Mouse (Mus musculus): ENCODE data around the gene Cgrrf1. TPM values are rescaled to one million over a fixed set of nuclear protein-coding genes. Genes with fewer than 3 reads are reported as not detected.

The Cgrrf1 gene
- polyA plus RNA-seq, 1 experiment from 2014 or later = 35.2 TPM

DNA sequence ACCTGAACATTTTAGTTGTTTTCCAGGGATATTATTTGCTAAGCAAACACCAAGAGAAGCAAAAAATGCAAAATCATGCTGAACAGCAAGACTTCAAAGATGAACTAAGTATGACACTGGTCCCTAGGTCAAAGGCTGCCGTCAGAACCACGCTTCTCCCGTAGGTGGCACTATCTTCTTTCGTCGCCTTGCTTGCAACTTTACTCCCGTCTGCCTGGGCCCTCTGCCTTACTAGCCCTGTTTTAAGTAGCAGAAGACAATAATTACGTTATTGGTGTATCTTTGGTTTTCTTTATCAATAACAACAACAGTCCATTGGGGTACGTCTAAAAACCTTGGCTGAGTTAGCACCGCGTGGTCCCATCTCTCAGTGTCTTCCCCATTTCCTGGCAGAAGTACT lies 49.0 kb downstream of the Cgrrf1 start:
- Histone ChIP-seq H3K4me3 (ENCODE audit: low read depth, low read length) (no peak overlapping the region), H3K27ac (replicated peaks; ENCODE audit: low read depth, low read length) (no peak overlapping the region), H3K4me2 (ENCODE audit: low read depth, severe bottlenecking) (no peak overlapping the region), H3K9ac (ENCODE audit: low read length) (no peak overlapping the region), H3K4me1 (ENCODE audit: control insufficient read depth, insufficient read depth, low read length) (peaks cover 14% of the 10 kb centered on the region; the same call in 1 of the 2 replicates), H3K27me3 (ENCODE audit: control insufficient read depth, insufficient read depth, low read length) (no peaks in the 10 kb centered on the region), H3K36me3 (ENCODE audit: control insufficient read depth, insufficient read depth, low read length) (no peaks in the 10 kb centered on the region), H3K9me3 (ENCODE audit: control insufficient read depth, low read length) (no peaks in the 10 kb centered on the region)
- DNase-seq (ENCODE audit: low spot score) (peak; percentile 71), ATAC-seq (ENCODE audit: insufficient number of reproducible peaks, low FRiP score, low TSS enrichment, low read depth) (no peak)
- 6% methylated on average over 10 of the region's 10 CpGs for WGBS

DNA sequence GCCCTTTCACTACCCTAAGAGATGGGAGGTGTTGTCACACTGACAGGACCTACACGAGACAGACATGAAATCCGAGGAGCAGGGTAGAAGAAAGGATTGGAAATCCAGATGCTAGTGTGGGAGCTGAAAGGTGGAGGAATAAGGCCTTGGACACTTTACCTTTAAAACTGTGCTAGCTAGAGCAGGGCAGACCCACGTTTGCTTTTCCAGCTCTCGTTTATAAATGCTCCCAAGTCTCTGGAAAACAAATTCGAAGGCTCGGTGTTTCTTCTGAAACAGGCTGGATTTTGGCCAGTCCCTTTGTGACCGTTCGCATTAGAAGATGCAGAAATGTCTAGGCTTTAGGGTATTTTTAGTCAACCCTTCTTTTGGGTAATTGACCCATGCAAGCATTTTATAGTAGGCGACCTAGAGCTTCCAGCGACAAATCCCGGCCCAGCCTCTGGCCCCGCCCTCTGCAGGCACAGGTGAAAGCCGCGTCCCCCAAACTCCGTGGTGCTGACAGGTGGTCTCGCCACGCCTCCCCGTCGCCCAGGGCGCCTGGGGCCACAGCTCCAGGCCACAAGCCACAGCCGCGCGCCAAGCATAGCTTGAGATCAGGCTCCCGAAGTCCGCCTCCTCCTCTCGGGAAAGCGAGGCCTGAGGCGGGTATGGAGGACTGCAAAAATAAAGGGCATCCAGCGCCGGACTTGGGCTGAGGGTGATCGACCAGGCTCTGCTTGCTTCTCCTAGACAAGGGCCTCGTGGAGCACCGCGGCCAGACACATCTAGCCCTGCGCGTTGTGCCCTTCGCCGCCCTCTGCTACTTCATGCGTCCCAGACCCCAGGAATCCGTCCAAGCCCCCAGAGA lies 49.9 kb downstream of the Cgrrf1 start:
- peak overlapping the region; percentile 67 for H3K4me3 ChIP-seq (ENCODE audit: low read depth, low read length)
- WGBS = 2% methylated on average over 40 of the region's 40 CpGs
- H3K4me1 ChIP-seq (ENCODE audit: control insufficient read depth, insufficient read depth, low read length) = peaks cover 14% of the 10 kb centered on the region; the same call in 1 of the 2 replicates

DNA sequence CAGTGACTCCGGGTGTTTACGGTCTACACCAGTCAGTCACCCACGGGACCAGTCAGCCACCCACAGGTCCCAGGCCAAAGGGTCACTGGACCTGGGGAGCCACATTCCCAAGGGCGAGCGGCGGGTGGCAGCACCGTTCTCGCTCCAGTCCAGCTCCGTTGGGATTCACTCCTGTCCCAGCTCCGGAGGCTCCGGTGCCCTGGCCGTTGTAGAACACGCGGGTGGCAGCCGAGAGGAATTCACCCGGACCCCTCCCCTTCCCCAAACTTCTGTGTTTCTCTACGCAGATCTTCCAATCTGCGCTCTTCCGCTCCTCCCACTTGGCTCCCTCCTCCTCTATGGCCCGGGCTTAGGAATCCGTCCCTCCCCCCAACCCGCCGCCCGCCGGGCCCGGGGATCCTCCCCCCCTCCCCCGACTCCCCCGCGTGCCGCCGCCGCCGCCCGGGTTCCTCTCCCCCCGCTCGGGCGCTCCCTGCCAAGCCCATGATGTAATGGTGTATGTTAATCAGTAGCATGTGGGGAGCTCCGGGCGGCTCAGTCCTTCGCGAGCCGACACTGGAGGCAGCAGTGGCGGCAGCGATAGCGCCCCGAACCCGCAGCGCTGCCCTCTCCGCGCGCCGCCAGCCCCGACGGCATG lies 50.6 kb downstream of the Cgrrf1 start, which contains the start of gene Samd4:
TSS of gene Samd4 (plus strand) at position 424 of the 637 bp plus-strand sequence.
- ATAC-seq (ENCODE audit: insufficient number of reproducible peaks, low FRiP score, low TSS enrichment, low read depth) = peak; percentile 70
- peak; percentile 85 for DNase-seq (ENCODE audit: low spot score)

More for the DNA sequence above, 49.9 kb downstream of the Cgrrf1 start:
- H3K27ac ChIP-seq (replicated peaks; ENCODE audit: low read depth, low read length) = peak overlapping the region; percentile 47; the same call in 1 of the 2 replicates
- H3K9me3 ChIP-seq (ENCODE audit: control insufficient read depth, low read length) = no peaks in the 10 kb centered on the region
- no peaks in the 10 kb centered on the region for H3K27me3 ChIP-seq (ENCODE audit: control insufficient read depth, insufficient read depth, low read length)
- no peaks in the 10 kb centered on the region for H3K36me3 ChIP-seq (ENCODE audit: control insufficient read depth, insufficient read depth, low read length)
- peak; percentile 17; the same call in 1 of the 2 replicates for ATAC-seq (ENCODE audit: insufficient number of reproducible peaks, low FRiP score, low TSS enrichment, low read depth)
- H3K4me2 ChIP-seq (ENCODE audit: low read depth, severe bottlenecking) = peak overlapping the region; percentile 98
- DNase-seq (ENCODE audit: low spot score) = peak; percentile 69
- H3K9ac ChIP-seq (ENCODE audit: low read length) = peak overlapping the region; percentile 74

DNA sequence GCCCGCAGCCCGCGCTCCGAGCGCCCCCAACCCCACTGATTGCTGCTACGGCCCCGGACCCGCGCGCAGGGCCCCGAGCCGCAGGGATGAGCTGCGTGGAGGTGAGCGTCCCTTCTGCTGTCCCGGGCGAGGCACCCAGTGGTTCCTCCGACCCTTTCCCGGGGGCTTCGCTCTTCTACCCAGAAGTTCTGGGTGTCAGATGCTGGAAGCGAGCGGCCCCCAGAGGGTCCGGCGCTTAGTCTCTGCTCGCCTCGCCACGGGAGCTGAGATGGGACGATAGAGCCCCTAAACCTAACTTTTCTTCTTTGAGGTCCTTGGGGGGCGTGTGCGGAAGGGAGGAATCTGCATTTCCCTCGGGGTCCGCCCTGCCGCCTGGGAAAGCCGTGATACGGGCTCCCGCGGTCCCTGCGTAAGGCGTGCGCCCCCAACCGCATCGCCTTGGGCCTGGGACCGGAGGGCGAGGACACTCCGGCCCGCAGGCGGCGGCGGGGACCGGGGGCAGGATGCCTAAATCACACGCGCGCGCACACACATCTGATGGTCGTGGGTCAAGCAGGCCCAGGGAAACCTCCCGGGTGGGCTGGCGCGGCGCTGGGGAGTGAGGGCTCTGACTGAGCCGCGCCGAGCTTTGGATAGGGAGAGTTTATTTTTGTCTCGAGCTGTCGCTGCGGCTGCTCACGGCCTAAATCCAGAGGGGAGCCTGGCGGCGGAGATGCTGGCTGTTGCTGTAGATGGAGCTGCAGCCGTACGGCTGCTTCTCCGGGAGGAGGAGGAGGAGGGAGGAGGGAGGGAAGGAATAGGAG lies 51.3 kb downstream of the Cgrrf1 start:
- peak overlapping the region; percentile 79; the same call in 1 of the 2 replicates for H3K27ac ChIP-seq (replicated peaks; ENCODE audit: low read depth, low read length)
- ATAC-seq (ENCODE audit: insufficient number of reproducible peaks, low FRiP score, low TSS enrichment, low read depth) = peak; percentile 13
- H3K9ac ChIP-seq (ENCODE audit: low read length) = peak overlapping the region; percentile 74
- H3K4me1 ChIP-seq (ENCODE audit: control insufficient read depth, insufficient read depth, low read length) = peaks cover 14% of the 10 kb centered on the region; the same call in 1 of the 2 replicates
- H3K36me3 ChIP-seq (ENCODE audit: control insufficient read depth, insufficient read depth, low read length) = no peaks in the 10 kb centered on the region
- no peaks in the 10 kb centered on the region for H3K9me3 ChIP-seq (ENCODE audit: control insufficient read depth, low read length)
- WGBS = under 1% methylated on average over 66 of the region's 70 CpGs
- DNase-seq (ENCODE audit: low spot score) = peak; percentile 78
- no peaks in the 10 kb centered on the region for H3K27me3 ChIP-seq (ENCODE audit: control insufficient read depth, insufficient read depth, low read length)
- H3K4me3 ChIP-seq (ENCODE audit: low read depth, low read length) = peak overlapping the region; percentile 67
- H3K4me2 ChIP-seq (ENCODE audit: low read depth, severe bottlenecking) = peak overlapping the region; percentile 98

More for the DNA sequence above, 50.6 kb downstream of the Cgrrf1 start, which contains the start of gene Samd4:
- Histone ChIP-seq H3K4me3 (ENCODE audit: low read depth, low read length) (peak within 1 kb of the TSS; percentile 67), H3K9ac (ENCODE audit: low read length) (peak within 1 kb of the TSS; percentile 74), H3K27ac (replicated peaks; ENCODE audit: low read depth, low read length) (peak within 1 kb of the TSS; percentile 79; the same call in 1 of the 2 replicates), H3K9me3 (ENCODE audit: control insufficient read depth, low read length) (no peaks in the 10 kb centered on the region), H3K27me3 (ENCODE audit: control insufficient read depth, insufficient read depth, low read length) (no peaks in the 10 kb centered on the region), H3K4me1 (ENCODE audit: control insufficient read depth, insufficient read depth, low read length) (peaks cover 14% of the 10 kb centered on the region; the same call in 1 of the 2 replicates), H3K36me3 (ENCODE audit: control insufficient read depth, insufficient read depth, low read length) (no peaks in the 10 kb centered on the region), H3K4me2 (ENCODE audit: low read depth, severe bottlenecking) (peak within 1 kb of the TSS; percentile 98)
- under 1% methylated on average over 51 of the region's 54 CpGs for WGBS

DNA sequence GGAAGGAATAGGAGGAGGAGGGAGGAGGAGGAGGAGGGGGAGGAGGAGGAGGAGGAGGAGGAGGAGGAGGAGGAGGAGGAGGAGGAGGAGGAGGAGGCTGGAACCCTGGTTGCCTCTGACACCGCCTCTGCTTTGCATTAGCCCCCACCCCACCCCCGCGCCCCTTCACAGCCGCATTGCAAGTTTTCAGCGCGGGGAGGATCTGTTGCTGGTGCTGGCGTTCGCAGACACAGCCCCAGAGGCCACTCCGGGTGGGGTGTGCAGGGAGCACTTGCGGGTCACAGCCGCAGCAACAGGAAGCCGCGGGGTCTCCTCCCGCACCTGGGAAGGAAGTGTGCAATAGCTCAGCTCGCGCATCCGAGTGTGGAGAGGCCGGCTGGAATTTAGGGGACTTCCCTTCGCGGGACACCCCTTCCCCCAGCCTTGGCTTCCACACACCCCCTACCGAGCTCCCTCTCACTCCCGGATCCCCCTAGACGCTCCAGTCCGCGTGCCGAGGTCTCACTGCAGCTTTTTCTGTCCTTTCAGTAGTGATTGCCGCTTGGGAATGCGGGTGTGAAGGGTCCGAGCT lies 52.0 kb downstream of the Cgrrf1 start:
- H3K4me2 ChIP-seq (ENCODE audit: low read depth, severe bottlenecking) = peak overlapping the region; percentile 98
- H3K4me1 ChIP-seq (ENCODE audit: control insufficient read depth, insufficient read depth, low read length) = peaks cover 14% of the 10 kb centered on the region; the same call in 1 of the 2 replicates
- H3K27me3 ChIP-seq (ENCODE audit: control insufficient read depth, insufficient read depth, low read length) = no peaks in the 10 kb centered on the region
- H3K9me3 ChIP-seq (ENCODE audit: control insufficient read depth, low read length) = no peaks in the 10 kb centered on the region
- H3K36me3 ChIP-seq (ENCODE audit: control insufficient read depth, insufficient read depth, low read length) = no peaks in the 10 kb centered on the region
- WGBS = under 1% methylated on average over 29 of the region's 29 CpGs
- peak overlapping the region; percentile 71 for H3K9ac ChIP-seq (ENCODE audit: low read length)
- ATAC-seq (ENCODE audit: insufficient number of reproducible peaks, low FRiP score, low TSS enrichment, low read depth) (no peak), DNase-seq (ENCODE audit: low spot score) (peak; percentile 78)
- H3K4me3 ChIP-seq (ENCODE audit: low read depth, low read length) = peak overlapping the region; percentile 67
- H3K27ac ChIP-seq (replicated peaks; ENCODE audit: low read depth, low read length) = peak overlapping the region; percentile 72; the same call in 1 of the 2 replicates

DNA sequence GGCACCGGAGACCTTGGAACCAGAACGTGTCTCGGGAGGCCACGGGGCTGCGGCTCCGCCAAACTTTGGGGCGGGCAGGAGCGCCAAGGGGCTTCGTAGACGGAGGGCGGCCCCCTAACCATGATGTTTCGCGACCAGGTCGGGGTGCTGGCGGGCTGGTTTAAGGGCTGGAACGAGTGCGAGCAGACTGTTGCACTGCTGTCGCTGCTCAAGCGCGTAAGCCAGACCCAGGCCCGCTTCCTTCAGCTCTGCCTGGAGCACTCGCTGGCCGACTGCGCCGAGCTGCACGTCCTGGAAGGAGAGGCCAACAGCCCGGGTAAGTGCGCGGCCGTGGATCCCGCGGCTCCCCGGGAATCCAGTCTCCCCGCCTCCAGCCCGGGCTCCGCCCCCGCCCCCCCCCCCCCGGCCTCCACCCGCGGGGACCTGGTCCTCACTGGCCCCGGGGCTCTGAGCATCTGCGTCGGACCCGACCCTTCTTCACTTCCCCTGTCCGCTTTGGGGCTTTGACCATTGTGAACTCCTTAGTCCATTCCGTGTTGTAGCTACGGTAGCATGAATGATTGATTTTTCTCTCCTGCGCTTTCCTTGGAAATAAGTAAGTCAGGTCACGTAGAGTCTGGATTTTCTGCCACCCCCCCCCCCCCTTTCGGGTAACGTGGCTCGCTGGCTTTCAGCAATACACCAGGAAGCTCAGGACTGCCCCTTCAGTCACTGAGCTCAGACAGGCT lies 52.9 kb downstream of the Cgrrf1 start:
- 0% methylated on average over 45 of the region's 52 CpGs for WGBS
- H3K27ac ChIP-seq (replicated peaks; ENCODE audit: low read depth, low read length) = peak overlapping the region; percentile 65
- peaks cover 14% of the 10 kb centered on the region; the same call in 1 of the 2 replicates for H3K4me1 ChIP-seq (ENCODE audit: control insufficient read depth, insufficient read depth, low read length)
- peak; percentile 44; the same call in 1 of the 2 replicates for ATAC-seq (ENCODE audit: insufficient number of reproducible peaks, low FRiP score, low TSS enrichment, low read depth)
- H3K4me3 ChIP-seq (ENCODE audit: low read depth, low read length) = peak overlapping the region; percentile 67
- peak; percentile 80 for DNase-seq (ENCODE audit: low spot score)
- H3K36me3 ChIP-seq (ENCODE audit: control insufficient read depth, insufficient read depth, low read length) = no peaks in the 10 kb centered on the region
- H3K27me3 ChIP-seq (ENCODE audit: control insufficient read depth, insufficient read depth, low read length) = no peaks in the 10 kb centered on the region
- H3K4me2 ChIP-seq (ENCODE audit: low read depth, severe bottlenecking) = peak overlapping the region; percentile 98
- no peaks in the 10 kb centered on the region for H3K9me3 ChIP-seq (ENCODE audit: control insufficient read depth, low read length)
- H3K9ac ChIP-seq (ENCODE audit: low read length) = peak overlapping the region; percentile 71

DNA sequence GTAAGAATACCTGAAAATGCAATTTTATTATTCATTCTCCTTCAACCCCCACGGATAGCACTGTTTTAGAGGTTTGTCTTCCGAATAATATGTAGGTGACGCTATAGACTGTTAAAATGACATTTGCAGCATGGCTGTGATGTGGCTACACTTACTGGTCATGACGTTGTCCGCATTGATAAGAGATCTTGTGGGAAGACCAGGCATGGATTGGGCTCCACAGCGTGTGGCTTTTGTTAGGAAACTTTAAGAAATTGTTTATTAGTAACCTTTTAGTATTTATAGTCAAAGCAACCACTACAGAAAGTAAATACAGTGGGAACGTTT lies 53.5 kb downstream of the Cgrrf1 start:
- peak overlapping the region; percentile 98 for H3K4me2 ChIP-seq (ENCODE audit: low read depth, severe bottlenecking)
- no peak for DNase-seq (ENCODE audit: low spot score)
- no peaks in the 10 kb centered on the region for H3K9me3 ChIP-seq (ENCODE audit: control insufficient read depth, low read length)
- no peak for ATAC-seq (ENCODE audit: insufficient number of reproducible peaks, low FRiP score, low TSS enrichment, low read depth)
- no peak overlapping the region for H3K27ac ChIP-seq (replicated peaks; ENCODE audit: low read depth, low read length)
- H3K4me1 ChIP-seq (ENCODE audit: control insufficient read depth, insufficient read depth, low read length) = peaks cover 14% of the 10 kb centered on the region; the same call in 1 of the 2 replicates
- no peaks in the 10 kb centered on the region for H3K36me3 ChIP-seq (ENCODE audit: control insufficient read depth, insufficient read depth, low read length)
- H3K4me3 ChIP-seq (ENCODE audit: low read depth, low read length) = peak overlapping the region; percentile 67
- no peak overlapping the region for H3K9ac ChIP-seq (ENCODE audit: low read length)
- no peaks in the 10 kb centered on the region for H3K27me3 ChIP-seq (ENCODE audit: control insufficient read depth, insufficient read depth, low read length)
- WGBS = 1% methylated on average over 7 of the region's 7 CpGs
